Mouse (Mus musculus) hindbrain, embryonic 14.5 days (tissue): ENCODE data around the gene Armc6. TPM values are rescaled to one million over a fixed set of nuclear protein-coding genes. Genes with fewer than 3 reads are reported as not detected.
A peak's percentile ranks its signal among the peaks of the same experiment; 100 is the strongest.

Source experiments
- ATAC-seq: fragments of 200-750 bp; cut with Nextera tagmentation; 2 replicates; pipeline ENCODE4 v1.8.0; 2017; ENCODE audit warnings: moderate number of reproducible peaks, mild to moderate bottlenecking, moderate TSS enrichment, moderate library complexity; ENCODE audit not compliant: low FRiP score
- DNase-seq: peaks from one replicate; pipeline ENCODE4 v3.0.0-alpha.2; 2015; ENCODE audit warnings: low spot score
- H3K27ac ChIP-seq: fragments of 300-500 bp; sonication (generic); 2 replicates; pipeline ENCODE4 v1.5.1; 2014; ENCODE audit warnings: mild to moderate bottlenecking, moderate library complexity
- H3K27me3 ChIP-seq: fragments of 300-500 bp; sonication (generic); 2 replicates; pipeline ENCODE4 v1.6.1; 2014; ENCODE audit warnings: mild to moderate bottlenecking, low read length, mixed read lengths; ENCODE audit not compliant: control insufficient read depth, insufficient read depth
- H3K36me3 ChIP-seq: fragments of 300-500 bp; sonication (generic); replicated peaks from 2 replicates; pipeline ENCODE4 v1.6.1; 2014; ENCODE audit not compliant: control insufficient read depth, insufficient read depth
- H3K4me1 ChIP-seq: fragments of 300-500 bp; sonication (generic); replicated peaks from 2 replicates; pipeline ENCODE4 v1.6.1; 2014; ENCODE audit warnings: antibody characterized with exemption, low read length, mixed read lengths; ENCODE audit not compliant: control insufficient read depth, insufficient read depth
- H3K4me2 ChIP-seq: fragments of 300-500 bp; sonication (generic); replicated peaks from 2 replicates; pipeline ENCODE4 v1.6.1; 2014; ENCODE audit warnings: mild to moderate bottlenecking, moderate library complexity
- H3K4me3 ChIP-seq: fragments of 300-500 bp; sonication (generic); replicated peaks from 2 replicates; pipeline ENCODE4 v1.5.1; 2014; ENCODE audit warnings: mild to moderate bottlenecking, low read length
- H3K9ac ChIP-seq: fragments of 300-500 bp; sonication (generic); 2 replicates; pipeline ENCODE4 v1.6.1; 2014
- H3K9me3 ChIP-seq: fragments of 300-500 bp; sonication (generic); 2 replicates; pipeline ENCODE4 v1.6.1; 2016; ENCODE audit warnings: low read length; ENCODE audit not compliant: control insufficient read depth
- WGBS: fragments of 180-500 bp; shearing (Covaris S2); extraction: QIAGEN DNeasy Blood & Tissue Kit; methylation state at CpG from one replicate; pipeline ENCODE4 v1.1.7; 2014; 5-methylcytosine and 5-hydroxymethylcytosine counted together
- polyA plus RNA-seq: library from polyadenylated mRNA; unstranded; fragments of >200 nt; fragmentation: Nextera tagmentation; extraction: Ambion mirVana; gene quantifications from 2 replicates; pipeline ENCODE4 v1.2.1, GENCODE M21; 2014

Gene Armc6
- polyA plus RNA-seq = 97.6 and 102 TPM in 2 replicates

- Histone ChIP-seq H3K27ac (peak within 1 kb of the TSS; percentile 90), H3K27me3 (no peaks in the 10 kb centered on the region), H3K9me3 (no peaks in the 10 kb centered on the region), H3K36me3 (peaks cover 51% of the 10 kb centered on the region), H3K4me1 (peaks cover 17% of the 10 kb centered on the region), H3K4me2 (peak within 1 kb of the TSS; percentile 82), H3K4me3 (peak within 1 kb of the TSS; percentile 78), H3K9ac (peak within 1 kb of the TSS; percentile 85)
- ATAC-seq (peak; percentile 96), DNase-seq (peak; percentile 98)
- WGBS = 0% methylated on average over 65 of the region's 67 CpGs
These were observed at the start of gene Armc6, which contains the start of gene Sugp2 for GRCm38 (mm10) chr8:70234080-70234780. Armc6 (minus strand) TSS chr8:70234466. Sugp2 (plus strand) TSS chr8:70234226.

DNA sequence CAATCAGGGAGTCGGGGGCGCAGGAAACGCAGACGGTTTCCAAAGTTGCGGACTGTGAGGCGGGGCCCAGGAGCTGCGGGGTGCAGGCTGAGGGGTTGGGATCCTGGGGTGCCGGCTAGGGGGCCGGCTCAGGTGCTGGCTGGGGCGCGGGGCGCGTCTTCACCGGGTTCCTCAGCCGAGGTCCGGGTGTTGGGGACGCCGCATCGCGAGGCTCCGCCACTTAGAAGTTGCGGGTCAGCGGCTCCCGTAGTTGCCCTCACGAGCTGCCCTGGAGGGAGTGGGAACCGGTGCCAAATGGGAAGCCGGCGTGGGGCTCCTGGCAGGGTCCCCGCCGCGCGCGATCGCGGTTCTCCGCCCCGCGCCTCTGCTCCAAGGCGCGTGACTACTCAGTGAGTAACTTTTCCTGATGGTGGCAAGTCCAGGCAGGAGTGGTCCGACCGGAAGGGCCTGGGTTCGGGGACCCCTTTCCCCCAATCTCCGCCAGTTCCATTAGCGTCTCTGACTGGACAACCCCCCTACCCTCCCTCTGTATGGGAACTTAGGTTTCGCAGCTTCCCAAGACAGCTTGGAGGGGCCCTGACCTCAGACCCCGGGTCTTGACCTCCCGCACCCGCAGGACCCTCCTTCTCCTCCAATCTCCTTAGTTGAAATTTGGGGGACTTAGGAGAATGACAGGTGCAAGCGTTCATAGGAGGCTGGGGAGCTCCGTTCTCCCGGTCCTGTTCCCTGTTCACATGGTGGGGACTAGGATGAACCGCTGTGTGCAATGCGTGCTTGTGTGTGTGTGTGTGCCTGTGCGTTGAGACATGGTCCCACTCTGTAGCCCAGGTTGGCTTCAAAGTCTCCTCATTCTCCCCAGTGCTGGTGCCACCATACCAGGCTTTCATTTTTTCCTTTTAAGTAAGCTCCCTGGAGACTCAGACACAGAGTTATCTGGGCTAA is 49.1 kb upstream of the Armc6 start:
- H3K9me3 ChIP-seq = no peaks in the 10 kb centered on the region
- peak; percentile 44 for ATAC-seq
- peak overlapping the region; percentile 78 for H3K9ac ChIP-seq
- H3K4me3 ChIP-seq = peak overlapping the region; percentile 65
- H3K4me1 ChIP-seq = 0 out of 2 replicates have a peak, but pooled peaks cover 6% of the 10 kb centered on the region
- peaks cover 22% of the 10 kb centered on the region for H3K36me3 ChIP-seq
- DNase-seq = peak; percentile 39
- H3K27me3 ChIP-seq = no peaks in the 10 kb centered on the region
- H3K4me2 ChIP-seq = peak overlapping the region; percentile 75
- under 1% methylated on average over 55 of the region's 55 CpGs for WGBS
- peak overlapping the region; percentile 33; the same call in 1 of the 2 replicates for H3K27ac ChIP-seq

DNA sequence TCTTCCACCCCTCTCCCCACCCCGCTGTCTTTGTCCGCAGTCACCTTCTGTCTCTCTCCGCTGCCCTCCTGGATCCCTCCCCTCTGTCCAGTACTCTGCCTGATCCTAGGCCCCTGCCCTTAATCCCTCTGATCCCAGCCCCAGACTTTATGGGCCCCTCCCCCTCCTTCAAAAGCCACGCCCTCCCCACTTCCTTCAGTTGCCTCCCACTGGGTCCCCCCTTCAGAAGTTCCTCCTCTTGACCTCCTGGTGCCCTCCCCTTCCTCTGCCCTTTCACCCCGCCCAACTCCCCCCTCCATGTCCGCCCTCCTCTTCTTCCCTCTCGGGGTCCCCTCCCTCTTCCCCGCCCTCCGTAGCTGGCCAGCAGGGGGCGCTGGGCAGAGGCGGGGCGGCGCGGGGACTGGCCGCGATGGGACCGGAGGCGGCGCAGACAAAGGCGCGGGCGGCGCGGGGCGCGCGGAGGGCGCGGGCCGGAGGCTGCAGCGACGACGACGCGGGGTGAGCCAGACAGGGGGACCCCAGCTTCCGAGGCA is 48.4 kb upstream of the Armc6 start, which contains the start of gene Homer3:
Gene Homer3, plus strand, starts transcription at position 225 of the 533 bp plus-strand sequence.
- H3K9ac ChIP-seq = peak within 1 kb of the TSS; percentile 78
- peaks cover 22% of the 10 kb centered on the region for H3K36me3 ChIP-seq
- peak within 1 kb of the TSS; percentile 65 for H3K4me3 ChIP-seq
- H3K4me1 ChIP-seq = 0 out of 2 replicates have a peak, but pooled peaks cover 6% of the 10 kb centered on the region
- H3K9me3 ChIP-seq = no peaks in the 10 kb centered on the region
- no peaks in the 10 kb centered on the region for H3K27me3 ChIP-seq
- DNase-seq (peak; percentile 80), ATAC-seq (peak; percentile 86)
- H3K27ac ChIP-seq = peak within 1 kb of the TSS; percentile 33; the same call in 1 of the 2 replicates
- peak within 1 kb of the TSS; percentile 75 for H3K4me2 ChIP-seq
- WGBS = 2% methylated on average over 34 of the region's 36 CpGs

DNA sequence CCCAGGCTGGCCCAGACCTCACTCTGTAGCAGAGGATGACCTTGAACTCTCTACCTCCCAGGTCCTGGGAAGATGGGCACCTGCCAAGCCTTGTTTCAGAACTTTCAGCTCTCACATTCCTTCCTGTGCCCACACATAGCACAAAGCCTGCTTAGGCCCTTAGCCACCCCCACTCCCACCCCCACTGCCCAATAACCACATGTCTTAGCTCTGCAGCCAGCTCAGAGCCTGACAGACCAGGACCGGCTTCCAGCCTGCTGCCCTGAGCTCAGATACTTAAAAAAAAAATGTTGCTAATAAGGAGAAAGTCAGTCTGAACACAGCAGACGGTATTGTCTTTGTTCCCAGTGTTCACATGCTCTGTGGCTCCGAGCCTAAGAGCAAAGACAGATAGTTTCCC is 46.7 kb upstream of the Armc6 start:
- Histone ChIP-seq H3K27me3 (no peaks in the 10 kb centered on the region), H3K4me1 (0 out of 2 replicates have a peak, but pooled peaks cover 6% of the 10 kb centered on the region), H3K9me3 (no peaks in the 10 kb centered on the region), H3K36me3 (peaks cover 9% of the 10 kb centered on the region), H3K4me3 (no peak overlapping the region), H3K9ac (no peak overlapping the region), H3K27ac (no peak overlapping the region), H3K4me2 (no peak overlapping the region)
- ATAC-seq (no peak), DNase-seq (no peak)
- whole genome bisulfite sequencing = 42% methylated on average over 3 of the region's 3 CpGs

GRCm38 (mm10) chr8:70279266-70279665 is 45.0 kb upstream of the Armc6 start:
- no peak overlapping the region for H3K27ac ChIP-seq
- 0 out of 2 replicates have a peak, but pooled peaks cover 6% of the 10 kb centered on the region for H3K4me1 ChIP-seq
- WGBS = 73% methylated on average over 8 of the region's 8 CpGs
- H3K4me2 ChIP-seq = no peak overlapping the region
- no peaks in the 10 kb centered on the region for H3K9me3 ChIP-seq
- H3K36me3 ChIP-seq = no peaks in the 10 kb centered on the region
- no peak overlapping the region for H3K9ac ChIP-seq
- DNase-seq (no peak), ATAC-seq (no peak)
- no peaks in the 10 kb centered on the region for H3K27me3 ChIP-seq
- no peak overlapping the region for H3K4me3 ChIP-seq

DNA sequence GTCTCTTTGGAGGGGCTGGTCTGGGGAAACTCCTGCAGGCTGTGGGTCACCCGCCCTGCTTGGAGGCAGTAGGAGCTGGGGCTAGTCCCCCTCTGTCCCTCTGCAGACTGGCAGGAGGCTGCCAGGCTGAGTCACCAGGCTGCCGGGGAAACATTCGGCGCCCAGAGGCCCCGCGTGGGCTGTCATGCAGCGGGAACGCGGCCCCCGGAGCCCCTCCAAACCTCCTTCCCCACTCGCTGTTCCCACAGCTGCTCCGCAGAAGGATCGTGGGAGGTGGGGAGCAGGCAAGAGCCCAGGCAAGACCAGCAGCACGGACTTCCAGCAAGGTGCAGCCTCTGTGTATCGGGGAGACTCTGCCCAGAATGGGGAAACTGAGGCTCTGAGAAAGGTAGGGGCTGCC is 43.9 kb upstream of the Armc6 start:
- H3K27me3 ChIP-seq = no peaks in the 10 kb centered on the region
- H3K4me1 ChIP-seq = 0 out of 2 replicates have a peak, but pooled peaks cover 6% of the 10 kb centered on the region
- no peaks in the 10 kb centered on the region for H3K9me3 ChIP-seq
- H3K27ac ChIP-seq = no peak overlapping the region
- no peaks in the 10 kb centered on the region for H3K36me3 ChIP-seq
- DNase-seq = no peak
- no peak for ATAC-seq
- 53% methylated on average over 15 of the region's 15 CpGs for WGBS
- H3K9ac ChIP-seq = no peak overlapping the region
- H3K4me3 ChIP-seq = no peak overlapping the region
- no peak overlapping the region for H3K4me2 ChIP-seq

GRCm38 (mm10) chr8:70276476-70276875 is 42.2 kb upstream of the Armc6 start:
- no peak overlapping the region for H3K9ac ChIP-seq
- H3K9me3 ChIP-seq = no peaks in the 10 kb centered on the region
- WGBS = 87% methylated on average over 3 of the region's 3 CpGs
- H3K27ac ChIP-seq = no peak overlapping the region
- no peak for DNase-seq
- no peaks in the 10 kb centered on the region for H3K4me1 ChIP-seq
- no peaks in the 10 kb centered on the region for H3K27me3 ChIP-seq
- no peak overlapping the region for H3K4me3 ChIP-seq
- no peak for ATAC-seq
- H3K36me3 ChIP-seq = no peaks in the 10 kb centered on the region
- H3K4me2 ChIP-seq = no peak overlapping the region

- DNase-seq (no peak), ATAC-seq (no peak)
- H3K36me3 ChIP-seq = no peaks in the 10 kb centered on the region
- no peak overlapping the region for H3K9ac ChIP-seq
- no peaks in the 10 kb centered on the region for H3K4me1 ChIP-seq
- H3K4me2 ChIP-seq = no peak overlapping the region
- no peaks in the 10 kb centered on the region for H3K27me3 ChIP-seq
- no peaks in the 10 kb centered on the region for H3K9me3 ChIP-seq
- no peak overlapping the region for H3K27ac ChIP-seq
- H3K4me3 ChIP-seq = no peak overlapping the region
These were observed 40.1 kb upstream of the Armc6 start for GRCm38 (mm10) chr8:70274350-70274749.

DNA sequence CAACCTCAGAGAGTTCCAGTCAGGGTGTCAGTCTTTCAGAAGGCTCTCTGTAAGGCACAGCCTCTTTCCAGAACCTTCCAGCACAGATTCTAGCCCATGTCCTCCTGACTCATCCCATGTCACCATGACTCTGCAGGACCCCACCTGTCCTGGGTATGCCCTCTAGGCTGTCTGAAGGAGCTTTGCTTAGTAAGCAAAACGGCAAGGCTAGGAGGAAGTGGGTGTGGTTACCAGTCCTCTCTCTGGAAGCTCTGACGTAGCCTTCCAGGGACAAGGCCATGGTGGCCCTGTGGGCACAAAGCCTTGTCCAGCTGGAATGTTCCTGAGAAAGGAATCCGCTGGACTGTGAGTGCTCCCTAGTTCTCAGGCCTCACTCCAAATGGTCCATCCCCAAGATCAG is 38.7 kb upstream of the Armc6 start:
- Histone ChIP-seq H3K27me3 (no peaks in the 10 kb centered on the region), H3K9me3 (no peaks in the 10 kb centered on the region), H3K27ac (no peak overlapping the region), H3K9ac (no peak overlapping the region), H3K4me1 (no peaks in the 10 kb centered on the region), H3K36me3 (no peaks in the 10 kb centered on the region), H3K4me3 (no peak overlapping the region), H3K4me2 (no peak overlapping the region)
- 64% methylated on average over 3 of the region's 3 CpGs for WGBS
- DNase-seq (no peak), ATAC-seq (no peak)
